Mouse (Mus musculus) layer of hippocampus, postnatal 10 days (tissue): Measurements from ENCODE around the gene Gpr142. TPM values are rescaled to one million over a fixed set of nuclear protein-coding genes. Genes with fewer than 3 reads are reported as not detected.

Source experiments
- DNase-seq, 2 experiments: peaks; one replicate each; pipeline ENCODE4 v3.0.0; 2021; ENCODE audit warnings: low spot score in 2 of 2
- total RNA-seq, 2 experiments: library from RNA; stranded (reverse); gene quantifications; 2 replicates each; pipeline ENCODE4 v1.2.3; 2021

Gene Gpr142
- total RNA-seq, 2 experiments from 2014 or later: not detected

DNA sequence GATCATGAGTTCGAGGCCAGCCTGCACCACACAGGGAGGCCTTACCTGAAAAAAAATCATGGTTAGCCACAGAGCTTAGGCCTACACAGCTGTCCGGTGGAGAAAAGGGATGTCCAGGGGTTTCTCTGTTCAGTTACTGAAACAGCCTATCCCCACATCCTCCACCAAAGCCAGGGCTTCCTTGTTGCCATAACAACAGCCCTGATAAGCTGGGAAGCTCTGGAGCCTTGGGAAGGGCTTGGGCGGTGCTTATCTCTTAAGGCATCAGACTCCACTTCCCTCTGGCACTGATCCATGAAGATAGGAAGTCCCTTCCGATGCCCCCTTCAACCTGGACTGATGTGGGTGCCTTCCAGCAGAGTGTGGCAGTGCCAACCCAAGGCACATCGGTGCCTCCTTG lies 34.4 kb downstream of the Gpr142 start:
- DNase-seq: no peak

DNA sequence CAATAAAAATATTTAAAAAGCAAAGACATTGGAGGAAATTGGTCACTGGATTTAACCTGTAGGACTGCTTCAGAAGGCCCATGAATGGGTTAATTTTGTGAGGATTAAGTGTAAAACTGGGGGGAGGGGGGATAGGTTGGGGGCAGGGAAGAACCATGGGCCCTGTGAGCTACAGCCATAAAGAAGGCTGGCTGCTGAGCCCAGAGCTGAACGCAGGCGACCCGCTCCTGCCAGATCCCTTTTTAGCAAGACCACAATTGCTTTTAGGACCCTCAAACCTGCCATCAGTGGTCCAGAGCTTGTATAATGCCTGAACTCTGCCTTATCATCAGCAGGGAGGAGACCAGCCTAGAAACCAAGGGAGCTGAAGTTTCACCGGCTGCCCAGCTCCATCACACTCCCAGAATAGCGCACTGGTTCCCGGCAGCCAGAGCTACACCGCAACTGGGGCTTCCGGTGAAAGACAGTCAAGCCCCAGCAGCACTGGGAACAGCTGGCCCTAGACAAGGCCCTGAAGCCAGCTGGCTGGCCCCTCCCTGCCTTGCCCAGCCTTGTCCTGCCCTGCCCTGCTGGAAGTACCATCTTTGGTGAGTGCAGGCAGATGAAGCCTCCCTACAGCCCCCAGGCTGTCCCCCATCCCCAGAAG lies 45.2 kb downstream of the Gpr142 start:
- DNase-seq: no peak

DNA sequence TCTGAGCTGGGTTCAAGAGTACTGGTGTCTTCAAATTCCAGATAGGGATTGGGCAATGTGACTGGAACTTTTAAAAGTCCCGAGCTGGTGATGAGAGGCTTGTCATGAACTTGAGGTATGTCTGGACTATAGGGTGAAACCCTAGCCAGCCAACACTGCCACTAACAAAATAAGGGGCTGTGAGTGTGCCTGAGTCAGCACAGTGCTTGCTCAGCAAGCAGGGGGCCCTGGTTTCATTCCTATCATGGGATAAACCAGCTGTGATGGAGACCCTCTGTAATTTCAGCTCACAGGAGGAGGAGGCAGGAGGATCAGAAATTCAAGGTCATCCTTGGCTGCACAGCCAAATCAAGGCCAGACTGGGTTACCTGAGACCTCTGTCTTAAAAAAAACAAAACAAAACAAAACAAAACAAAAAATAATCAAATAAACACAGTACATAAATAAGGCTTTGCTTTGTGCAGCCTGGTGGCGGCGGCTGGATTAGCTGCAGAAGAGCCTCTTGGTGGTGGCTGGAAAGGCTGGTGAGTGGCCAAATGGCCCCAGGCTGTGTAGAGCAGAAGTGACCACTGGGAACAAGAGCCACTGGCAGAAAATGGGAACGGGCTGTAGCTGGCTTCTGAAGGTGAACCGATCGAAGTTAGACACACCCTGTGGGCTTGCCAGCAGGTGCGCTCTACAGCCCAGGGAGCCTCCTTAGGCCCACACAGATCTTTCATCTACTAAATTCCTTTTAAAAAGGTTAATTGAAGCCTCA lies 45.9 kb downstream of the Gpr142 start:
- no peak for DNase-seq

GRCm38 (mm10) chr11:114846336-114846735 lies 47.6 kb downstream of the Gpr142 start:
- no peak for DNase-seq

DNA sequence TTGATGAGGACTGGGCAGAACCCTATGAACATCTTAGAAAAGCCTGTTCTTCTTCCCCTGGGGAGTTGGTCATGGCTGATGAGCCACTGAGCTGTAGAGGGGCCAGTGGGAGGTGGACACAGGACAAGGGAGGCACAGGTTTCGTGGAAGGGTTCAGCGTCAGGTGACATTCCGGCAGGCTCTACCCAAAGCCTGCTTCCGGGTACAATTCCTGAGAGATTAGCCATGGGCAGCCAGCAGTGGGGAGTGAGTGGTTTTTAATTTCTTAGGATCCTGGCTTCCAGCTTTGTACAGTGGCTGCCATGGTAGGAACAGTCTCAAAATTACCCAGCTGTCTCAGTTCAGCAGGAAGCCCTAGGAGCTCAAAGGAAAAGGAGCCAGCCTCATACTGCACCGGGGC lies 48.3 kb downstream of the Gpr142 start:
- DNase-seq: no peak

GRCm38 (mm10) chr11:114849572-114849971 lies 50.8 kb downstream of the Gpr142 start:
- no peak for DNase-seq

- no peak for DNase-seq
Measured at GRCm38 (mm10) chr11:114850066-114850451, 51.3 kb downstream of the Gpr142 start.

DNA sequence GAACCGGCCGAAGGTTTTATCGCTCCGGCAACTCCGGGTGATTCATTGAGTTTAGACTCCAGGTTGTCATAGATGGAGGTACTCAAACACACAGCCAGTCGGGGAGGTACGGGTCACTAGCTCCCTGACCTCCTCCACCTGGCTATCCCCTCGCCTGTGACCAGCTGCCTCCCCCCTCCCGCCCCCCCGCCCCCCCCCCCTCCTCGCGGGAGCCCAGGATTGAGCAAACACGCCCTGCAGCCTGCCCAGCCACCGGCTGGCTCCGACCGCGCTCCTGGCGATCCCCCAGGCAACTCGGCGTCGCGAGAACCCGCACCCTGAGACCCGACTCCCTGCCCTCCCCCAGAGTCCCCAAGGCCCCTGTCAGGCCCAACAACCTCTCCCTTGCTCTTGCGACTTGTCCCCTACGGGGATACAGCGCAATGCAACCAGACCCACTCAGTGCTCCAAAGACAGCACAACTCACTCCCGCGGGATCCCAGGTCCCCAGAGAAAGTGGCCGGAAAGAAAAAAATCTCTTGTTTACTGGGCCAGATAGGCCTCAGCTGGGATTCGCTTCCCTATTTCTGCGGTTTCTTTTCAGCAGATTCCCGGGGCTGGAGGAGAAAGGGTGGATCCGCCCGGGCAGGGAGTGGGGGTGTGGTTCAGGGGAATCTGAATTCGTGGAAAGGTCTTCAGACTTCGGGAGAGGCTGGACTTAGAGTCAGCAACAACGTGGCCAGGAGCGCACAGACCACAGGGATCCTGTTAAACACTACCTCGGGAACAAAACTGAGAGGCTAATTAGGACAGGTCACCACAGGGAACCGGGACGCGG lies 51.9 kb downstream of the Gpr142 start, which contains the start of gene Gprc5c:
TSS of gene Gprc5c (plus strand) at position 701 of the 817 bp plus-strand sequence.
- peak; percentile 32 to 34 for DNase-seq

DNA sequence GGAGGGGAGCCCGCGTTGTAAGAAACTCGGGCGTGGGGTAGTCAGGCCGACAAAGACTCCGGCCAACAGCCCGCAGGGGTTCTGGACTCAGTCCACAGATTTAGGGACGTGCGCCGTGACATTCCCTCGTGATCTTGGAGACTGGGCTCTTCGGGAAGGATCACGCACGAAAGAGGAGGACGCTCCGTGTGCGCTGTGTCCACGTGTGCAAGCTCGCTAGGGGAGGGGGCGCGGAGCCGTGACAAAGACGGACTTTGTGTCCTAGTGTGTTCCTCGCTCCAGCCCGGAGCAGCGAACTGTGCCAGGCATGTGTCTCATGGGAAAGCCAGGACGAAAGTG lies 52.5 kb downstream of the Gpr142 start:
- peak in 1 of 2 experiments; percentile 32 for DNase-seq

DNA sequence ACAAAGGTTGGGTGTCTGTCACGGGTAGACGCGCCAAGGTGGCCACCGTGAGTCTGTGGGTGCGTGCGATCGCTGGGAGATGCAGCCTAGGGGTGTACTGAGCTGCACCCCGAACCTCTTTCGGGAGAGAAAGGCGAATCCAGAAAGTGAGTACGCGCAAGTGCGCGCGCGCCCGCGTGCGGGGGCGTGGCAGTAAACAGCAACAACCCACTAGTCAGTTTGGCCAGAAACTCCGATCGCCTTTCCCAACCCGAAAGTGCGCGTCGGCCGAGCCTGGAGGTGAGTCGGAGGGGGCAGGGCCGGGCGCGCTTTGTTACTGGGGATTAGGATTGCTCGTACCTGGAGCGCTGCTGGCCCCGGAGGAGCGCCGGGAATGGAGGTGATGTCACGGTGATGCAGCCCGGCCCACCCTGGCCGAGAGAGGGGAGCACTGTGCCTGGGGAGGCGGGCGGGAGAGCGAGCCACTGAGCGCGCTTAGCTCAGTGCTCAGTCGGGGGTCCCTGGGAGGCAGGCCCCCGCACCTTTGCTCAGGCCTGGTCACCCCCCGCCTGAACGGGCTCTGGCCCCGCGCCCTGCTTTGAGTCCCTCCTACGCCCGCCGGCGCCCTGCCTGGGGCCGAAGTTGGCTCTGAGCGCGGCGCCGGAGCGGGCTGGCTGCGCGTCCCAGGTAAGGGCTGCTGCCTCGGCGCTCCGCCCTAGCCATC lies 53.0 kb downstream of the Gpr142 start:
- peak; percentile 49 to 63 for DNase-seq

DNA sequence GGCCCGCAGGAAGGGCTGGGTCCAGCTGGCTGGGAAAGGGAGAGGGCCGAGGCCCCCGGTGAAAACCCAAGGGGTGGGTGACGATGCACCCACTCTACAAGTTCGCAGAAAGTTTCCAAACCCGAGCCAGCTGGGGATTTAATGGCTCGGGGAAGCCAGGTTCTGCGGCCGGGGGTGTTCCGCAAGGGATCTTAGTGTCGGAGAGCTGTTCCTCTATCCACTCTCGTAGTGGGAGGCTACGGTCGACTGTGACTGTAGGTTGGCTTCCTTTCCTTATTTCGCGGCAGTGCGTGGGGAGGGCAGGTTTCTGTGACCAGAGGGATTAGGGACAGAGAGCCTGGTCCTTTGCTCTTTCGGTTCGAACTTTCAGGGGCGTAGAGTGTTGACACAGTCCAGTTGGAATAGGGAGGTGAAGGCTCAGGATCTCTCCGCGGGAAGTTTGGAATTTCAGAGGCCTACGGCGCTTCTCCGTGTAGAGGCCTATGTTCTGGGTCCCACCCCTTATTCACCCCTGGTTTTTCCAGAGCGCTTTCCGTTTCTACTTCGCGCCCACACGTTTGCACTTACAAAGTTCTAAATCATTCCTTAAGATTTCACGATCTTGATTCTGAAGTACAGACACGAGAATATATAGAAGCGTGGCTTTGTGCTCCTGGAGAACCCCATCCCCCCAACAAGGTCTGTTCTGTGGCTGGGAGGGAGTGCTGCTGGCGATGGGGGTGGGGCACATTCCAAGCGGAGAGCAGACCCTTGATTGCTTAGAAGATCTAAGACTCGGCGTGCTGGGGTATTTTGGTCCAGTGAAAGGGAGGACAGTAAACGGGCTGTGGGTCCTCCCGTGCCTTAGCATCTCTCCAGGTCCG lies 53.8 kb downstream of the Gpr142 start:
- no peak for DNase-seq

- DNase-seq: no peak
Measured at GRCm38 (mm10) chr11:114853174-114853838, 54.6 kb downstream of the Gpr142 start.

DNA sequence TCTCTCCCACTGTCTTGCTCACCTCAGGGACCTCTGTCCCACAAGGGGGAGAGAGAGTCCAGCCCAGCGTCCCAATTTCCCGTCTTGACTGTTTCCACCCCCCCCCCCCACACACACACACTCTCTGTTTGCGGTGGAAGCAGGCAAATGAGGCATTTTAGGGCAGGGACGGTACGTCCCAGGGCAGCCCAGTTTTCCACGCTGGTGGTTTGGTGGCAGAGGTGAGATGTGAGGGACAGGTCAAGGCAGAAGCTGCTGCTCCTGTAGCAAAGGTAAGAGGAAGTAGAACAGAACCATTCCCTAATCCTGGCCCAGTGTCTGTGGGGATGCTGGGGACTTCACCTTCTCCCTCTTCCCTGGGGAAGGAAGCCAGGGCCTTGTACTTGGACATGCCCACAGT lies 55.9 kb downstream of the Gpr142 start:
- no peak for DNase-seq

DNA sequence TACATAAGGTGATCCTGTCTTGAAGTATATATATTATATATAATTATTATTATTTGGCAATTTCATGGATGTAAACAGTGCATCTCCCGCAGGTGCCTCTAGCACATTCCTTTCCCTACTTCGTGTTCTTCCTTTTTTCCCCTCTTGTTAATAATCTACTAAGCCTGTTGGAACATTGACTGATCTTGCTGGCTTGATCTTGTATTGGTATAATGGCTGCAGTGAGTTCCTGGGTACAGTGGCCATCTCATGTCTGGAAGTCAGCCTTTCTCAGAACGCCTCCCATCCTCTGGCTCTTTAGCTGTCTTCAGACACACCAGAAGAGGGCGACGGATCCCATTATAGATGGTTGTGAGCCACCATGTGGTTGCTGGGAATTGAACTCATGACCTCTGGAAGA lies 57.4 kb downstream of the Gpr142 start:
- DNase-seq: no peak

Other genes with a start within 250 kb of the Gpr142 start
- 1,000 to 10,000 TPM; 1,016 to 1,166 TPM for gene Rpl38, start 130.4 kb upstream of the Gpr142 start, total RNA-seq
- 10 to 100 TPM; 27.3 to 28.7 TPM for gene Ttyh2, start 123.5 kb upstream of the Gpr142 start, total RNA-seq
- 1 to 10 TPM; 1.2 to 2.4 TPM for gene Dnaic2, start 71.5 kb upstream of the Gpr142 start, total RNA-seq
- gene Kif19a, start 33.5 kb upstream of the Gpr142 start, total RNA-seq: 1 to 10 TPM; 6.7 to 8.7 TPM
- gene Btbd17, start 3.0 kb upstream of the Gpr142 start, total RNA-seq: 10 to 100 TPM; 30.4 to 32.9 TPM
- gene Gprc5c, start 52.2 kb downstream of the Gpr142 start, total RNA-seq: 1 to 10 TPM; 3.9 to 5.1 TPM
- gene Cd300a, start 91.1 kb downstream of the Gpr142 start, total RNA-seq: under 1 TPM; 0.62 TPM
- under 1 TPM in 1 of 2 experiments, not detected in 1; 0.20 TPM for gene Cd300lb, start 135.5 kb downstream of the Gpr142 start, total RNA-seq
- not detected for gene Cd300c, start 170.2 kb downstream of the Gpr142 start, total RNA-seq
- gene Cd300ld, start 191.0 kb downstream of the Gpr142 start, total RNA-seq: under 1 TPM in 1 of 2 experiments, not detected in 1; 0.11 TPM
- gene Cd300c2, start 203.0 kb downstream of the Gpr142 start, total RNA-seq: 1 to 10 TPM; 2.5 to 3.5 TPM
- gene Cd300ld2, start 217.3 kb downstream of the Gpr142 start, total RNA-seq: not detected
- not detected for gene Cd300ld4, start 228.1 kb downstream of the Gpr142 start, total RNA-seq
- gene Cd300ld5, start 238.8 kb downstream of the Gpr142 start, total RNA-seq: 1 to 10 TPM; 2.5 to 2.6 TPM
- gene Cd300ld3, start 249.5 kb downstream of the Gpr142 start, total RNA-seq: not detected